Mouse (Mus musculus) cerebellum, postnatal 36 days (tissue): ENCODE measurements around the gene Ppp3r1.

Experiments used
- DNase-seq, 2 experiments: peaks; one replicate each; pipeline ENCODE4 v3.0.0; 2021 to 2022; ENCODE audit warnings: mixed read lengths in 2 of 2

Ppp3r1 gene

DNA sequence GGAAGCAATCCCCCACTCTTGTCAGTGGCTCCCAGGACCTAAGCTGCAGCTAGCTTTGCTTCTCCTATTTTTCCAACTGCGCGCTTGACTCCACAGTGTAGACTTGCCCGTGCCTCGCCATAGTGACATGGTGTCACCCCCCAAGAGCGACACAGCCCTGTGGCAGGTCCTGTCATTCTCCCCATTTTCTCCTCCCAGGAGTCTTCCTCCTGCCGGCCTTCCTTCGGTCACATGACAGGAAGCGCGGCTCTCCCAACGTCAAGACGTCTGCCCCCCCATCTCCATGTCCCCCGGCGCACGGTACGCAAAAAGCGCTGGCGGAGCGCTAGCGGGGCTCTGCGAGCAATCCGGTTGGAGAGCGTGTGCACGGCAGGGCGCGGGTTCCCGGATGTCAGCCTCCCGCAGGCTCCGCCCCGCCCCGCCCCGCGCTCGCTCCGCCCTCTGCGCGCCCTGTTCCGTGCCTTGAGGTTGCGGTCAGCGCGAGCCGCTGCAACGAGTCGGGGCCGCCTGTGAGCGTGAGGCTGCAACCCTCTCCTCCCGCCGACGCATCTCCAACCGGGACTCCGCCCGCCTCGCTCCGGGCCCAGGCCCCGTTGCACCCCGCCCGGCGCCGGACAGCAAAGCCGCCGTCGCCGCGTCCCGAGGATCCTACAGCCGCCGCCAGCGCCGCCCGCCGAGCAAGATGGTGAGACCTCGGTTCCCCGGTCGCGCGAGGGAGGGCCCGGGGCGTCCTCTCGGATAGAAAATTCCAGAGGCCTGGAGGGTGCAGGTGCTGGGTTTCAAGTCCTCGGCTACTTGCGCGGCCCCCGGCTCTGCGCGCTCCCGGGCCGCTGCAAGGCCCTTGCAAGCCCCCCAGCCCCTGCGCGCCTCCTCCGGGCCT is at the start of gene Ppp3r1:
Gene Ppp3r1 (plus strand): TSS at position 406 of the 880 bp plus-strand sequence.
- peak; percentile 93 to 98 for DNase-seq

DNA sequence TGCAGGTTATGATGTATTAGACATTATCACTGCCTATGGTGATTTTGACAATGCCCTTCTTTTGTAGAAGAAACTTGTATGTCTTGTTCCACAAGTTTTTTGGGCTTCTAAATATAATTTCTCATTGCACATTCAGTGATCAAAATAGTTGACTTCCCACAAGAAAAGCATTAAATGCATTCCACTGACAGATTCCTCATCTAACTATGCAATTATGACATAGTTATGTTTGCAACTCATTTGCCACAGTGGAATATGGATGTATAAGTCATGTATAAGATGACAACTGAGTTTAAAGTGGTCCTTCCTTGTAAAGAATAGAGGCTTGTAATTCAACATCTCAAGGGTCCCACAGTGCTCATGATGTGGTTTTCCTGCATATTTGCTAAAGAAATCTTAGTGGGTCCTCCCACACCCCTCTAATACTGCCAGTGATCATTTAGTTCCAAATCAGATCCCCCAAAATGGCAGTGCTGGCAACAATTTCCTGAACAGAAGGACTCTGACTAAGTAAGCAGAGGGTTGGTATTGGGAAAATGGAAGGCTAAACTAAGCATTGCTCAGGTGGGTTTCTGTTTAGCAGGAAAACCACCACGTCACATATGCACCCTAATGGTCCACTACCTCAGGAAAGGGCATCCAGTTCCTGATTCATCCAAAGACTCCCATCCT is 46.5 kb upstream of the Ppp3r1 start:
- DNase-seq, result no peak

DNA sequence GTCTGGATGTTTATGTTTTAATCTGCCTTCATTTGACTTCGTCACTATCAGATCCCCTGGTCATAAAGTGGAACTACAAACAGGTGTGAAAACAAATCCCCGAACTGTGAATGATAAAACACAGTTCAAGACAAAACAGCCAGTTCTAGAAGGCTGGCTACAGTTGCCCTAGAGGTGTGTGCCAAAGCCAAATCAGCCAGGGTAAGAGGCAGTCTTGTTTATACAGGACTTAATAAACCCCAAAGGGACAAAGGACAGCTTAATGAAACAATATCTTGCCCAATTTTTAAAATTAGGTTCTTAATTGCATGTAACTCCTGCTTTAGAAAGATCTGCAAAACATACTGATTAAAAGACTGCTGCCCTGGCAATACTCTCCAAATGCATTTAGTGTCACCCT is 32.6 kb upstream of the Ppp3r1 start:
- no peak for DNase-seq

DNA sequence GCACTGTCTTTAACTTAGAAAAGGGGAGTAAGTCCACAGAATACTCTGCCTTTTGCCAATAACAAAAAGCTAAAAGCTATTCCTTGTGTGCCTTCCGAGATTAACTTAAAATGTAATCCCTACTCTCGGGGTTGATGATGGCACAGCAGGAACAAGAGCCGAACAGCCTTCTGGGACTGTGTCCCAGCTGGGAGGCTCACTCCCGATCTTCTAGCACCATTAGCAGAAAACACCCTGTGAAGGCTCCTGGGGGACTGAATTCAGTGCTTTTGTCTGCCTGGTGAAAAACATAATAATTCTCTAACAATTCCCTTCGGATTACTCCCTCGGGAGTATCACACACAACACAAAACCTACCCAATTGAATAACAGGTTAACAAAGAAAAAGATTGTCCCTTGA is 23.4 kb upstream of the Ppp3r1 start:
- DNase-seq, result no peak

DNA sequence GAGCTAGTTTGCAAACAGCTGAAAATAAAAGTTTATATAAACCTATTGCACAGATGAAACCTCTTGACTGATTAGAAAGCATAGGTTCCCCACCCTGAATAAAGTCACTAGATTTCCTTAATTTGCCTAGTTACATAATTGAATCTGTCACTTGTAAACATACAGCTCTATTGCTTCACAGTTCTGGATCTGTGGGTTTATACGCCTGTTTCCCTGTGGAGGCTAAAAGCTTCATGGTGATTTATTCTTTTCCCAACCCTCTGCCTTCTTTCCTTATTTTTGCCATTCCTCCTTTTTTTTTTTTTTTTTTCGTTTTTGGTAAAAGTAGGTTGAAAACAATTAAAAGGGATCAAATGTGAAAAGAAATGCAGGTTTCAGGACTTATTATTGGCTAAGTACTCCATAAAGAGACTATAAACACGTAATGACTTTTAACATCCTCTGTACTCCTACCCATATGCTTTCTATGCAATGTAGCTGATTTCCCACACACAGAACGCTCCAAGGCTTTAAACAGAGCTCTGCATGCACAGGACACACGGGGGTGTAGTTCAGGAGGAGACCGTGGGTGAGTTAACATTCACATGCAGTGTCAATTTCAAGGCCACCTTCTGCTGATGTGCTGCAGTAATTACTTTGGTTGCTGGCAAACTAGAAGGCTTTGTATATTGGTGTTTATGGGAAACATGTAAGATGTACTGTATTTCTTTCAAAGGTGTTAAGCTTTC is 20.6 kb upstream of the Ppp3r1 start:
- DNase-seq, result no peak

DNA sequence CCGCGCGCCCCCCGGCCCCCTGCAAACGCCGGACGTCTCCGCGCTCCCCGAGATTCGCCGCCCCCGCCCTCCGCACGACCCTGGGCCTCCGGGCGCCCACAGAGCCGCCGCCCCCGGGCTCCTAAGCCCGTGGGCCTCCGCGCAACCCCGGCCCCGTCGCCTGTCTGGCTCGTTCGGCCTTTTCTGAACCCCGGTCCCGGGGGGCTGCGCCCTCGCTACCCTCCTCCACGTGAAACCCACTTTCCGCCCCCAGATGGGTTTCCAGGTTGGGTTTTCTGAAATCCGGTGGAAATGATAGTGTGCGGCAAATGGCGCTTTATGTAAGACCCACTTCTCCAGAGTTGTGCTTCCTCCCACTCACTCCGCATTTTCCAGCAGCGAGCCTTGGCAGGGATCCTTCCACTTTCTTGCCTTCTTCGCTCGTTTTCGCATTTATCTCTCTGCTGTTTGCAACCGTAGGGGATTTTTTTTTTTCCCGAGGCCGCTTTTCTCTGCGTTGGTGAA is 727 bp downstream of the Ppp3r1 start:
- DNase-seq, result peak; percentile 40 to 55

DNA sequence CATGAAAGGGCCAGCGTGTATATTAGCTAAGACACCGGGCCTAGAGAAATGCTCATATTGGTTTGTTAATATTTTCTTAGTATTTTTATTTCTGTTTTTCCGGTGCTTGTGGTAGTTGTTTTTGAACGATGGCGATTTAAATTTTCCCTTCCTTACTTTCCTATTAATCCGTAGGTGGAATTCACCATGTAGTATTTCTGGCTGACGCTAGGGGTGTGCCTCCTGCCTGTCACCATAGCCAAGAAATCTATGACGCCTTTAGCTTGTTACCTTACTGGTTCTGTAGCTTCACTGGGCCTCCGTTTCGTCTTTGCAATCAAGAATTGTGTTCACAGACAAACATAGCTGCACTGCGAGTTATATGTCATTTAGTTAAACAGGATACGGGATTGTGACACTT is 1.2 kb downstream of the Ppp3r1 start:
- DNase-seq, result peak; percentile 52 to 63

DNA sequence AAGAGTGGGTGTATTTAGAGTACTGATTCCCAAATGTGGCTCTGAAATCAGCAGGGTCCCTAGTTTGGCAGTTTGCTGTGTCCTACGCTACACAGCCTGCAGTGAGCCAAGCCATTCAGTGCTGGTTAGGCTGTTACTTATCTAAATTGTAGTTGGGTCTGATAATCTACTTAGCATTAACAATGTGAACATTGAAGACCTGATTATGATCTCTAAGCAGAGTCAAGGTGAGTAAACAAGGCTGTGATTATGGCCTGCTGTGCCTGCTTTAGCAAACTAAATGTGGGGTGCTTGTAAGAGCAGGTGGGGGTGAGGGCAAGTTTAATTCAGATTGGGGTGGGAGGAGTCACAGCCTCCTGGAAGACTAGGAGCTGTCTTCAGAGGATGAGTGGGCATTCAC is 4.9 kb downstream of the Ppp3r1 start:
- no peak for DNase-seq

DNA sequence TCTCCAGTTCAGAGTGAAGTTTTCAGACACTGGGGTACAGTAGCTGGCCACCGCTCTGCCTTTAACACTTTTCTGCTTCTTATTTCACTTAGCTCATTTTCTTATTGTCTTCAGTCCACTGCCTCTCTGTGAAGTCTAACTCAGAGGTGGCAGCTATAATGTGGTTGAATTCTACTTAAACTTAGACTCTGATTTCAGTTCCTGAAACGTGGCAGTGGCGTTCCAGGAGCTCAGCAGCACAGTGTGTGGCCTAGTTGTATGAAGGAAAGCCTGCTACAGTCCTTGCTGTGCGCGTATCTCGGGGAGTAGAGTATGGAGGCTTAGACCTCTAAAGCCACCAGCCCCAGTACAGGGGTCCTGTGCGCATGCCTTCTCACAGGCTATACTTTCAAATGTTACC is 7.6 kb downstream of the Ppp3r1 start:
- DNase-seq, result no peak

DNA sequence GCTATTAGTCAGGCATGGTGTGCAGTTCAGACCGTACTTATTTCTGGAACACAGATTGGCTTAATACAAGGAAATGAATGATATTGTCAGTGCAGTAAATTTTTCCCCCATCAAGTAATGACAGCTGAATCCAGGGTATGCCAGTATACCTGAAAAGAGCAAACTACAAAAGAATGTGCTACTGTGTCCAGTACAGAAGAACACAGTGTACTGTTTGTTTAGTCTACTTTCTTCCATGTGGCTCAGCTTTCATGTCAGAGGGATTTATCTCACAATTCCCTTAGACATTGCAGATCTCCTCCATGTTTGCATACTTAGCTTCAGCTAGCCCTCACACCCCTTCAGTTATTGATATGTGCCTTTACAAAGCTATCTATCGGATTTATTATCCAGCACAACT is 10.2 kb downstream of the Ppp3r1 start:
- DNase-seq, result no peak

DNA sequence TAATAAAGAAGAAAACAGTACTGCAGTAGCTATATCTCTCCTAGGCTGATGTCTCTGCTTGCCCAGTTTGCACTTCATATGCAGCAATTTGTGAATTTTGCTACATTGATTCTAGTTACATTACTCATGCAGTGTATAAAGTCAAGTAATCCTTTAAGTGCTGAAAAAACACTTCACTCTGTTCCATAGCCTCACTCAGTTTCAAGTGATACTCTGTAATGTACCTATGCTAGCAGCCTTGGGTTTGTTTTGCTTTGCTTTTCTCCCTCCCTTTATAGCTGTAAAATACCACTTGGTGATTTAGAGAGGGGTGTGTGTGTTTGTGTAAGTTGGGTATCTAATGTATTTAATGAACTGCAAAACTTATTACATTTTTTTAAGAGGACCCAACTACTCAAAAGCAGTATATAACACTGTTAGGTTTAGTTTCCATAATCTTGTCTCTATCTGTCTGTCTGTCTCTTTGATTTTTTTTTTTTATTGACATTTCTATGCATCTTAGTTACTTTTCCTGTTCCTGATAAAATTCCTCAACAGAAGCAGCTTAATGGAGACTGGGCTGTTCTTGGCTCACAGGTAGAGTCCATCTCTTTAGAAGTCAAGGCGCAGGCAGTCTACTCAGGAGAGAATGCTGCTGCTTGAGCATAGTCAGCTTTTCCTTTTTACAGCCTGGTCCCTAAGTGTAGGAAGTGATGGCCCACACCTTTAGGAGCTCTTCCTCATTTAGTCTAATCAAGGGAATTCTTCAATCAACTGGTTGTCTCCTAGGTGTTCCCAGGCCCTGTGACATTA is 12.1 kb downstream of the Ppp3r1 start:
- DNase-seq, result no peak

DNA sequence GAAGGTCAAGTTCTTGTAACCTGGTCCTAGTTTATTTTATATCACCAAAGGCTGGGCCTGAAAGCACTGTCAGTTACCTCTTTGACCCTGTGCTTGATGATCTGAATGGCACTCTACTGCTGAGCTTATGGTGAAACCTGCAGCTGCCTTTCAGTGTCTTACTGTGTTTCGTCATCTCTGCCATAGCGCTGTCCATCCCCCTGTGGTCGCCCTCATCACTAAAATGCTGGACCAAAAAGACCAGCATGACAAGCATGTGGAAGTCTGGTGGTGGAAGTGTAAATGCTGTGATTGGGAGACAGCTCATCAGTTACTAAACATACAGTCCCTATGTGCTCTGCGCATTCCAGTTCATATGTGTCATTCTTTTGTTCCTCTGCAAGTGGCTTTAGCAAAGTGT is 13.2 kb downstream of the Ppp3r1 start:
- DNase-seq, result no peak

DNA sequence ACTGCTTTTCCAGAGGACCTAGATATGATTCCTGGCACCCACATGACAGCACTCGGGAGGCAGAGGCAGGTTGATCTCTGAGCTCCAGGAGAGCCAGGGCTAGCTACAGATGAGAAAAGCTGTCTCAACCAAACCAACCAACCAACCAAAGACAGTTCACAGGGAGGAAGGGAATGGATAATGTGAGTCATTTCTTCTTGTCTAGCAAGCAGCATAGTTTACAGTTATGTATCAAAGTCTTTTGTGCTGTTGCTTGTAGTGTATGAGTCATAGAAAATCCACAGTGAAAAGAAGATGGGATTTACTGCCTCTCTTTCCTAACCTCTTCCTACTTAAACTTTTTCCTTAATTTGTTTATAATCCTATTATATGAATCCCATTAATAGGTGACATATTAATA is 17.6 kb downstream of the Ppp3r1 start:
- DNase-seq, result no peak

DNA sequence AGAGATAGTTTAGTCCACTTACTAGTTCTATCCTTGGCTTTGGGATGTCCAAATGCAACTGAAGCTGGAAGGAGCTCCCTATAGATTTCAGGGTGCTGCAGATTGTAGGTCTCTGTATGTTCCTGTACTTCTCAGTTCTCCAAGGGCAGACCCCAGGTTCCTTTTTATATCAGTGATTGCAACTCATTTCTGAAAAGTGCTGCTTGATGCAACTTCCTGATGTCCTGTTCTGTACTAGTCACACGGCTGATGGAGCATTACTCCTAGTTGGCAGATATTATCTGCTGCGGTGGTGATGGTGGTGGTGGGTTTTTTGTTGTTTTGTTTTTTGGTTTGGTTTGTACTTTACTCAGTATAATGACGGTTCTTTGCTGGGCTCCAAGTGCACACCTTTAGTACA is 21.7 kb downstream of the Ppp3r1 start:
- DNase-seq, result no peak

DNA sequence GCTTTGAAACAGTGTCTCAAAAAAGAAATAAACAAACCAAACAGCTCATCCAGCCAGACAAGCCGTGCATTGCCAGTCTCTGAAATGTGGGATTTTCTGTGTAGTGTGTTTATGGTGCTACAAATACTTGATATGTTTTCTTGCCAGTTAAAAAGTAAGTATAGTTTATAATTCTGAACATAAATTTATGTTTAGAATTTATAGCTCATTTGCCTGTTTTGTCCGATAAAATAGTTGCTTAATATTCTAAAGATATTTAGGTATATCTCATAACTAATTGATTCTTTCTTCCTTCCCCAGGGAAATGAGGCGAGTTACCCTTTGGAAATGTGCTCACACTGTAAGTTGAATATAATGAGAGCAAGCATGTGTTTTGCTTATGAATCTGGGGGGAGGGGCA is 22.7 kb downstream of the Ppp3r1 start, which contains the start of gene Wdr92:
Gene Wdr92 (plus strand): TSS at position 301 of the 400 bp plus-strand sequence.
- DNase-seq, result no peak

DNA sequence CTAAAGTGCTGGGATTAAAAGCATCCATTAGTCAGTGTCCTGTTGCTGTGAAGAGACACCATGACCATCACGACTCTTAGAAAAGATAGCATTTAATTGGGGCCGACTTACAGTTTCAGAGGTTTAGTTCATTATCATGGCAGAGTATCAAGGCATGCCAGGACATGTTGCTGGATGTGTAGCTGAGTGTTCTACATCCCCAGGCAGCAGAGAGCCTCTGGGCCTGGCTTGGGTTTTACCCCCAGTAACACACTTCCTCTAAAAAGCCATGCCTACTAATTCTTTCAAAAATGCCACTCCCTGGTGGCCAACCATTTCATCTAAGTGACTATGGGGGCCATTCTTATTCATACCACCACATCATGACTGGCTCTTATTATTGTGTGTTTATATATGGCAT is 24.1 kb downstream of the Ppp3r1 start:
- DNase-seq, result no peak

DNA sequence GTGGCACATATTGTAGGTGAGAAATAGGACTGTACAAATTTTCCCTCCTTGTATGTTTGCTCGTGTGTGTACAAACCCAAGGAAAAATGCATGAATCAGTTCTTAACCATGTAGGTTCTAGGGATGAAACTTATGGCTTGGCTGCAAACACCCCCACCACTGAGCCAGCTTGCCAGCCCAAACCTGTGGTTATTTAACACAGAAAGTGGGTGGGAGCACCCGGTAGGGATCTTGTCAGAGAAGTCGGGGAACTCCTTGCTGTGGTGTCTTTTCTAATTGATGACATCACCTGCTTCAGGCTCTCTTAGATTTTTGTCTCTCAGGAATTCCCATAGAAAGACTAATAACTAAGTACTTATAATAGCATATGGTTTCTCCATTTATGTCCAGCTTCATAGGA is 28.6 kb downstream of the Ppp3r1 start:
- DNase-seq, result no peak

DNA sequence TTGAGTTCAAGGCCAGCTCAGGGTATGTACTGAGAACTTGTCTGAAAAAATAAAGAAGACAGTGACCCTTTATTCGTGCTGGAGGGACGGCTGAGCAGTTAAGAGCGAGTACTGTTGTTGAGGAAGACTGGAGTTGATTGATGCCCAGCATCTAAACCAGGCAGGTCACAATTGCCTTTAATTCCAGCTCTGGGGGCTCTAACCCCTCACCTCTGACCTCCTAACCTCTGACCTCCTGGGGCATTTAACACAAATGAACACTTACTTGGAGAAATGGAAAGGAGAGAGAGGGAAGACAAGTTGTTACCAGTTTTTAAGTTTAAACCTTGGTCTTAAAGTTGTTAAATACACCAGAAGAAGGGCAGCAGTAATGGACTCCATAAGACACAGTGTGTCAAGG is 29.7 kb downstream of the Ppp3r1 start:
- no peak for DNase-seq

DNA sequence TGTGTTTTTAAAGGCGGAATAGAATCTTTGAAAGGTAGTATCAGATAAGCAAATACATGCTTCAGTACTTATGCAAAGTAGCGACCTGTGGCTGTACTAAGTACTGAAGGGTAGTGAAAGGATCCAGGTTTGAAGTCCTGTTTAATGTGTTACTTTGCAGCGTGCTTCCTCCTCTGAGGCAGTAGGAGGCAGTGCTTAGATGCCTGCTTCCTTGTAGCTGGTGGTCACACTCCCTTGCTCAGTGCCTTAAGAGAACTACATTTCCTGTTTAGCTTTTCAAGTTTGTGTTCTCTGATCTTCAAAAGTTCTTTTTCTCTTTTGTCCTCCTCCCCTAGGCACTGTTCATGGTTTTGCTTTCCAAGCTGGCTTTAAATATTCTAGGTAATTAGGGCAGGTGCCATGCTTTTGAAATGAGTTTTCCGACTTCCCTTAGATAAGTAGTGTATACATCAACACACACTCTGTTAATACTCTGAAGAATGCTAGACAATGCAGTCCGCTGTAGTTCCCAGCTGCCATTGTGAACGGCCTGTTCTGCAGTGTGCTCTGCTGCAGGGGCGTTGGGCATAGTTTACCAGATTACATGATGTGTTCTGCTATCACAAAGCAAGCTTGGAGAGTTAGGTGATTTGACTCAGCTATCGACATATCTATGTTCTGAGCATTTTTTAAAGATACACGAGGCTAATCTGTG is 33.2 kb downstream of the Ppp3r1 start:
- DNase-seq, result no peak

DNA sequence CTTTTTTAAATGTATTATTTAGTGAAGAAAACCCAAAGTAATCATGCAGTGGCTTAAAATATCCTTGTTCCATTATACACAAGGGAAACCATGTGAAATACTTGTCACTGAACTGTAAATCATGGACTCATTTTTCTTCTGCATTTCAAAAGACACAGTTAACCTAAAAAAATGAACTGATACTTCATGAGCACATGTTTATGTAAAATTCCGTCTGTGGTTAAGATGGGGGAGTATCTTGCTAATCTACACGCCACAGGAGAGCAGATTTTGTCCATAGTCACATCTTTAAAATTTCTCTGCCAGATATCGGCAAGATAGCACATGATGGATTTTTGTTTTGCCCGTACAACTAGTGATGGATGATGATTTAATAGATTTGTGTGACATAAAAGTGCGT is 40.1 kb downstream of the Ppp3r1 start:
- no peak for DNase-seq

DNA sequence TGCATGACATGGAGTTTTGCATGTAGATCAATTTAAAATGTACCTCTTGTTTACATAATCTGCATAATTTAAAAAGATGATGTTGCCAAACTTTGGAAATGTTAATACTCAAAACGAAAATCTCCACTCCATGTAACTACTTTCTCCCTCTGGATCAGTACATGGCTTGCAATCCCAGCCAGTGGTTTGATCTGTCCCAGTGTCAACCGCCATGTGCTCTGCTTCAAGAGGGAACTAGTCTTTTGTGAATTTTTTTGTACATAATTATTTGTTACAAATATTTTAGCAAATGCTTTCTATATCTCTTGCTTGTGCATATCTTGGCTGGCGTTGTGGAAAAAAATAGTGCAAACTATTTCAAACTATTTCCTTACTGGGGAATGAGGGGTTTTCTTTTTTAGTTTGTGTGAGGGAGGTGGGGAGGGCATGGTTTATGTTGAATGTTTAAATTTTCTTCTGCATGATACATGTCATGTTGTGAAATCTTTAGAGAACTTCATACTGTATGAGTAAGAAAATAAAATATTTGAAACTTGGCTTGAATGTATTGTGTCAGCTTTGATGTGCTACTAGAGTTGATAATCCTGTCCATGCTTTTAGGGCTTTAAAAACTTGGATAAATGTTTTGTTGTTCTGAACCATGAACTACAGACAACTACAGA is 40.9 kb downstream of the Ppp3r1 start:
- DNase-seq, result no peak
